Mouse (Mus musculus): Measurements from ENCODE around the gene Stambpl1. TPM values are rescaled to one million over a fixed set of nuclear protein-coding genes. Genes with fewer than 3 reads are reported as not detected.

The Stambpl1 gene
- total RNA-seq, 1 experiment, result 5.1 TPM

GRCm38 (mm10) chr19:34162693-34163092 lies 29.3 kb upstream of the Stambpl1 start:
- Histone ChIP-seq H3K9ac (ENCODE audit: insufficient read depth, low read depth, low read length, poor library complexity, severe bottlenecking) (no peak overlapping the region), H3K36me3 (ENCODE audit: control insufficient read depth, insufficient read depth, low read length, poor library complexity, severe bottlenecking) (no peaks in the 10 kb centered on the region), H3K4me1 (ENCODE audit: control insufficient read depth in 2 of 2, insufficient read depth in 2 of 2, low read length in 2 of 2, poor library complexity in 1 of 2) (no peaks in the 10 kb centered on the region), H3K4me3 (ENCODE audit: insufficient read depth in 1 of 2, low read depth in 1 of 2, low read length in 2 of 2, poor library complexity in 1 of 2, severe bottlenecking in 1 of 2) (no peak overlapping the region), H3K9me3 (ENCODE audit: control insufficient read depth, insufficient read depth, low read depth, low read length) (no peaks in the 10 kb centered on the region), H3K27ac (ENCODE audit: insufficient read depth, low read depth, low read length, poor library complexity, severe bottlenecking) (no peak overlapping the region)
- in situ Hi-C loops (cut with MboI; ENCODE audit: low sequenced_read_pairs in 2 of 2, unreplicated experiment in 2 of 2), result no loop called here
- no peak for DNase-seq (ENCODE audit: low read depth, low spot score)
- TF ChIP-seq HCFC1 (IDR thresholded peaks at IDR 0.05; ENCODE audit: borderline replicate concordance, insufficient read depth, low read length) (no peak), CHD2 (IDR thresholded peaks at IDR 0.05; ENCODE audit: low read depth, low read length) (no peak)

GRCm38 (mm10) chr19:34165891-34166290 lies 26.1 kb upstream of the Stambpl1 start, which contains the start of gene Ankrd22:
Gene Ankrd22, minus strand, starts transcription at chr19:34166053.
- in situ Hi-C loops (cut with MboI; ENCODE audit: low sequenced_read_pairs in 2 of 2, unreplicated experiment in 2 of 2), result no loop called here
- no peak within 1 kb of the TSS for H3K9ac ChIP-seq (ENCODE audit: insufficient read depth, low read depth, low read length, poor library complexity, severe bottlenecking)

GRCm38 (mm10) chr19:34166386-34166785 lies 25.6 kb upstream of the Stambpl1 start:
- Histone ChIP-seq H3K4me1 (ENCODE audit: control insufficient read depth in 2 of 2, insufficient read depth in 2 of 2, low read length in 2 of 2, poor library complexity in 1 of 2) (no peaks in the 10 kb centered on the region), H3K36me3 (ENCODE audit: control insufficient read depth, insufficient read depth, low read length, poor library complexity, severe bottlenecking) (no peaks in the 10 kb centered on the region), H3K9me3 (ENCODE audit: control insufficient read depth, insufficient read depth, low read depth, low read length) (no peaks in the 10 kb centered on the region), H3K4me3 (ENCODE audit: insufficient read depth in 1 of 2, low read depth in 1 of 2, low read length in 2 of 2, poor library complexity in 1 of 2, severe bottlenecking in 1 of 2) (no peak overlapping the region), H3K9ac (ENCODE audit: insufficient read depth, low read depth, low read length, poor library complexity, severe bottlenecking) (no peak overlapping the region), H3K27ac (ENCODE audit: insufficient read depth, low read depth, low read length, poor library complexity, severe bottlenecking) (no peak overlapping the region)
- TF ChIP-seq MAFK (IDR thresholded peaks at IDR 0.05; ENCODE audit: insufficient read depth, low read depth, low read length), result no peak
- in situ Hi-C loops (cut with MboI; ENCODE audit: low sequenced_read_pairs in 2 of 2, unreplicated experiment in 2 of 2), result no loop called here
- no peak for DNase-seq (ENCODE audit: low read depth, low spot score)

More at GRCm38 (mm10) chr19:34165891-34166290, 26.1 kb upstream of the Stambpl1 start, which contains the start of gene Ankrd22:
- no peaks in the 10 kb centered on the region for H3K9me3 ChIP-seq (ENCODE audit: control insufficient read depth, insufficient read depth, low read depth, low read length)
- no peak within 1 kb of the TSS for H3K4me3 ChIP-seq (ENCODE audit: insufficient read depth in 1 of 2, low read depth in 1 of 2, low read length in 2 of 2, poor library complexity in 1 of 2, severe bottlenecking in 1 of 2)
- H3K4me1 ChIP-seq (ENCODE audit: control insufficient read depth in 2 of 2, insufficient read depth in 2 of 2, low read length in 2 of 2, poor library complexity in 1 of 2), result no peaks in the 10 kb centered on the region
- no peaks in the 10 kb centered on the region for H3K36me3 ChIP-seq (ENCODE audit: control insufficient read depth, insufficient read depth, low read length, poor library complexity, severe bottlenecking)
- TF ChIP-seq MAFK (IDR thresholded peaks at IDR 0.05; ENCODE audit: insufficient read depth, low read depth, low read length) (no peak), ZNF384 (IDR thresholded peaks at IDR 0.05; ENCODE audit: low read depth, low read length) (no peak), ZC3H11A (IDR thresholded peaks at IDR 0.05; ENCODE audit: borderline replicate concordance, low read depth, low read length) (no peak), CHD2 (IDR thresholded peaks at IDR 0.05; ENCODE audit: low read depth, low read length) (no peak), HCFC1 (IDR thresholded peaks at IDR 0.05; ENCODE audit: borderline replicate concordance, insufficient read depth, low read length) (no peak)
- no peak for DNase-seq (ENCODE audit: low read depth, low spot score)
- H3K27ac ChIP-seq (ENCODE audit: insufficient read depth, low read depth, low read length, poor library complexity, severe bottlenecking), result no peak within 1 kb of the TSS

- Histone ChIP-seq H3K4me3 (ENCODE audit: insufficient read depth in 1 of 2, low read depth in 1 of 2, low read length in 2 of 2, poor library complexity in 1 of 2, severe bottlenecking in 1 of 2) (no peak overlapping the region), H3K27ac (ENCODE audit: insufficient read depth, low read depth, low read length, poor library complexity, severe bottlenecking) (no peak overlapping the region), H3K9ac (ENCODE audit: insufficient read depth, low read depth, low read length, poor library complexity, severe bottlenecking) (no peak overlapping the region), H3K36me3 (ENCODE audit: control insufficient read depth, insufficient read depth, low read length, poor library complexity, severe bottlenecking) (no peaks in the 10 kb centered on the region), H3K9me3 (ENCODE audit: control insufficient read depth, insufficient read depth, low read depth, low read length) (no peaks in the 10 kb centered on the region), H3K4me1 (ENCODE audit: control insufficient read depth in 2 of 2, insufficient read depth in 2 of 2, low read length in 2 of 2, poor library complexity in 1 of 2) (no peaks in the 10 kb centered on the region)
- DNase-seq (ENCODE audit: low read depth, low spot score), result no peak
- in situ Hi-C loops (cut with MboI; ENCODE audit: low sequenced_read_pairs in 2 of 2, unreplicated experiment in 2 of 2), result no loop called here
- TF ChIP-seq CHD2 (IDR thresholded peaks at IDR 0.05; ENCODE audit: low read depth, low read length), result no peak
- TF ChIP-seq ZC3H11A (IDR thresholded peaks at IDR 0.05; ENCODE audit: borderline replicate concordance, low read depth, low read length), result no peak
- TF ChIP-seq HCFC1 (IDR thresholded peaks at IDR 0.05; ENCODE audit: borderline replicate concordance, insufficient read depth, low read length), result no peak
- no peak for TF ChIP-seq MAFK (IDR thresholded peaks at IDR 0.05; ENCODE audit: insufficient read depth, low read depth, low read length)
- TF ChIP-seq ZNF384 (IDR thresholded peaks at IDR 0.05; ENCODE audit: low read depth, low read length), result no peak
These were observed 23.9 kb upstream of the Stambpl1 start for GRCm38 (mm10) chr19:34167896-34168661.

GRCm38 (mm10) chr19:34169121-34169520 lies 22.9 kb upstream of the Stambpl1 start:
- TF ChIP-seq ZC3H11A (IDR thresholded peaks at IDR 0.05; ENCODE audit: borderline replicate concordance, low read depth, low read length) (no peak), HCFC1 (IDR thresholded peaks at IDR 0.05; ENCODE audit: borderline replicate concordance, insufficient read depth, low read length) (no peak)
- in situ Hi-C loops (cut with MboI; ENCODE audit: low sequenced_read_pairs in 2 of 2, unreplicated experiment in 2 of 2), result no loop called here
- H3K27ac ChIP-seq (ENCODE audit: insufficient read depth, low read depth, low read length, poor library complexity, severe bottlenecking), result no peak overlapping the region
- no peak for DNase-seq (ENCODE audit: low read depth, low spot score)
- H3K4me1 ChIP-seq (ENCODE audit: control insufficient read depth in 2 of 2, insufficient read depth in 2 of 2, low read length in 2 of 2, poor library complexity in 1 of 2), result no peaks in the 10 kb centered on the region
- H3K4me3 ChIP-seq (ENCODE audit: insufficient read depth in 1 of 2, low read depth in 1 of 2, low read length in 2 of 2, poor library complexity in 1 of 2, severe bottlenecking in 1 of 2), result no peak overlapping the region
- no peaks in the 10 kb centered on the region for H3K36me3 ChIP-seq (ENCODE audit: control insufficient read depth, insufficient read depth, low read length, poor library complexity, severe bottlenecking)
- H3K9me3 ChIP-seq (ENCODE audit: control insufficient read depth, insufficient read depth, low read depth, low read length), result no peaks in the 10 kb centered on the region
- no peak overlapping the region for H3K9ac ChIP-seq (ENCODE audit: insufficient read depth, low read depth, low read length, poor library complexity, severe bottlenecking)

All from ES-E14 (cell line).